Mouse (Mus musculus): ENCODE results near the gene Bicral. TPM values are rescaled to one million over a fixed set of nuclear protein-coding genes. Genes with fewer than 3 reads are reported as not detected.

Gene Bicral
- polyA plus RNA-seq (2016; fragmentation: Nextera tagmentation; extraction: Ambion mirVana): 4.6 and 5.5 TPM in 2 replicates

DNA sequence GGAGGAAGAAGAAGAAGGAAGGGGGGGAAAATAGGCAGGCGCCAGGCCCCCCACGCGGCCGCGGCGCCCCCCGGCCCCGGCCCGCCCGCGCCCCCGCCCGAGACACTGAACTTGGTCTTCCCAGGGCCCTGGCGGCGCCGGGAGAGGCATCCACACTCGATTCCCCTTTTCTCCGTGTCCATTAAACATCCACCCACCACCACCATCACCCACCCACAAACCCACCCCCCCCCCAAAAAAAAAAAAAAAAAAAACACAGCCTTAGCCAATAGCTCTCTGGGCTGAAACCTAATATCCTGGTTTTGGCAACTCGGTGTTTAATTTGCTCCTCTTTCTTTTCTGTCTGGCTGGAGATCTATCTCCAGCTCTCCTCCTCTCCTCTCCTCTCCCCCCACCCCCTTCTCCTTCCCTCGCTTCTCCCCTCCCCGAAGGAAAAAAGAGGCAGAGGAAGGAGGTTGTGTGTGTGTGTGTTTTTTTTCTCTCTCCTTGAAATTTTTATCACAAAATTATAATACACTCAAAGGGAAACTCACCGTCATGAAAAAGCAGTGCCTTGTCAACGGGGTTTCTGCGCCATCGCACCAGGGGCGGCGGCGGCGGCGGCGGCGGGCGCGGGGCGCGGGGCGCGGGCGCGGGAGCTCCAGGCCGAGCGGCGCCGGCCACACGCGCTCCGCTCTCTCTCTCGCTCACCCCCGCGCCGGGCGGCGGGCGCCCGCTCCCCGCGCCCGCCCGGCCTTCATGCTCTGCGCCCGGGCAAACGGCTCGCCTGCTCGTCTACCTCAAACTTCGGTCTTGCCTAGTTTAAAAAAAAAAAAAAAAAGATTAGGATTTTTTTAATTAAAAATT lies at the start of gene Bicral:
TSS of gene Bicral (minus strand) at position 580 of the 846 bp plus-strand sequence.
- Histone ChIP-seq H3K36me3 (no peaks in the 10 kb centered on the region), H3K4me1 (peaks cover 18% of the 10 kb centered on the region), H3K9me3 (no peaks in the 10 kb centered on the region), H3K4me3 (peak within 1 kb of the TSS; percentile 94), H3K27ac (peak within 1 kb of the TSS; percentile 100), H3K4me2 (replicated peaks) (peak within 1 kb of the TSS; percentile 63), H3K27me3 (no peaks in the 10 kb centered on the region), H3K9ac (peak within 1 kb of the TSS; percentile 100)
- ATAC-seq (ENCODE audit: insufficient number of reproducible peaks, insufficient read depth, low FRiP score, low TSS enrichment): peak; percentile 76
- WGBS: under 1% methylated on average over 63 of the region's 65 CpGs

DNA sequence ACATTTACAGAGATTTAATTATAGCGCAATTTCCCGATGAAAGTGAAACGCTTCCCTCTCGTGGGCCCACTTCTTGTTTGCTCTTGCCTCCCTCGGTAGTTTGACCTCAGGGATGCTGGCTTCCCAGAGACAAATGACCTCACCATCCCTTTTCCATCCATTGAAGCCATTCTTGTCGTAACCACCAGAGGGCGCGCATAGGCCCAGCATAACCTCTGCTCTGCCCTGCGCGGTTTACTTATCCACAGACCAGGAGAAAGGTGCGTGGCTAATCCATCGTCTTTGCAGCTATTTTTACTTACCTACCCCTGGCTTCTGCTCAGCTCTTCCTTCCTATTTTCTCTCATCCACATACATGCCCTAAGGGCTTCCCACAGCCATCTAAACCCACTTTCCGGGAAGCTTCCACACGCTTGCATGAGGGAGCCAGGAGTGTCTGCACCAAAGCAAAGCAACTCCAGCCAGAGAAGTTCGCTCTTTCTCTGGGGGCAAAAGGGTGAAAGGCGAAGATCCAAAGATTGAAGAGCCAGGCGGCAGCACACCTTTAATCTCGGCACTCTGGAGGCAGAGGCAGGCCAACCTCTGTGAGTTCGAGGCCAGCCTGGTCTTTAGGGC lies 45.7 kb upstream of the Bicral start:
- Histone ChIP-seq H3K27me3 (no peaks in the 10 kb centered on the region), H3K9ac (no peak overlapping the region), H3K9me3 (no peaks in the 10 kb centered on the region), H3K4me1 (no peaks in the 10 kb centered on the region), H3K27ac (no peak overlapping the region), H3K36me3 (no peaks in the 10 kb centered on the region), H3K4me2 (replicated peaks) (no peak overlapping the region), H3K4me3 (no peak overlapping the region)
- peak; percentile 69 for ATAC-seq (ENCODE audit: insufficient number of reproducible peaks, insufficient read depth, low FRiP score, low TSS enrichment)
- WGBS: 19% methylated on average over 19 of the region's 19 CpGs

DNA sequence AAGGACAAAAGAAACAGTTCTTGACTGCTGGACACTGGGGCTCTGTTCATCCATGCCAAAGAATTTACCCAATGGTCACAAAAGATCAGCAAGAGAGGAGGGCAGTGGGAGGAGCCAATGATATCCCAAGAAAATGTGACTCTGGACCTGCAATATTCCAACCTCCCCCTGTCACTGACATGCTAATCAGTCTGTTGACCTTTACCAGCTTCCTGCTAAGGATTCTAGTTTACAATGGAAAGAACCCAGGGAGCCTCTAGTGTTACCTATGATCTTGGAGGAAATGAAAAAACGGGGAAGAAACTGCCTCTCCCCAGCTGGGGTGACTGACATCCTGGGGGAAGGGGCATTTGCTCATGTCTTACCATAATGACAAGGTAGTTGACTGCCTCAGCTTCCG lies 42.7 kb upstream of the Bicral start:
- Histone ChIP-seq H3K4me2 (replicated peaks) (no peak overlapping the region), H3K9me3 (no peaks in the 10 kb centered on the region), H3K4me1 (no peaks in the 10 kb centered on the region), H3K27ac (no peak overlapping the region), H3K27me3 (no peaks in the 10 kb centered on the region), H3K4me3 (no peak overlapping the region), H3K9ac (no peak overlapping the region), H3K36me3 (no peaks in the 10 kb centered on the region)
- no peak for ATAC-seq (ENCODE audit: insufficient number of reproducible peaks, insufficient read depth, low FRiP score, low TSS enrichment)
- WGBS: 51% methylated on average over 2 of the region's 2 CpGs

DNA sequence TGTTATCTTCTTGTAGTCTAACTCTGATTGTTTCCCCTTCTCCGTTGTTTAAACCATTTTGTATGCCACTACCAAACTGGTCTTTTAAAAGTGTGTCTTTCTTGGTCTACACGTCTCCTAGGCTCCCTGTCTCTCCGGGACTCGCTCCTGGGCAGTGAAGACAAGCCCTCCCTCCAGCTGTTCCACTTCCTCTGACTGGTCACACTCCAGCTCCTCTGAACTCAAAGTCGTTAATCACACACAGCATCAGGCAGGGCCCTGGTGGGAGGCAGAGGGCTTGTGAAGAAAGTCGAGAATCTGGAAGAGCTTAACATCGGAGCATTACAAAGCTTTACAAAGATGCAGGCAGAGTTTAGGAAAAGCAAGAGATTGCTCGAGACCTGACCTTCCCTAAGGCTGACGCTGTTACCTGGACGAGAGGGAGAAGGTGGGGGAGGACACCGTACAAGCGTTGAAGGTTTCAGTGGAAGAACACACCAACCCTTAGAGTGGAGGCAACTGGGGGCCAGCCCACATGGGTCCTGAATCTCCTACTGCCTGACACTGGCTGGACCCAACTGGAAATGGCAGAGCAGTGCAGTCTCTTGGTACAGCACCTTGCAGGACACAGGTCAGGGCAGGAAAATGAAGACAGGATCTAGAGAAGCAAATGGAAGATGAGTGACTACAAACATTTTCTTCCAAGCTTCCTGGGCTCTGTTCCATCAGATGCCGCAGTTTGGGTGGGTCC lies 39.1 kb upstream of the Bicral start:
- peaks cover 8% of the 10 kb centered on the region; the same call in 1 of the 2 replicates for H3K36me3 ChIP-seq
- no peak overlapping the region for H3K4me3 ChIP-seq
- no peak overlapping the region for H3K9ac ChIP-seq
- WGBS: 47% methylated on average over 13 of the region's 13 CpGs
- H3K27ac ChIP-seq: no peak overlapping the region; the same call in 1 of the 2 replicates
- no peaks in the 10 kb centered on the region for H3K27me3 ChIP-seq
- H3K4me1 ChIP-seq: peaks cover 8% of the 10 kb centered on the region
- 0 out of 2 replicates have a peak, but pooled peaks have one; percentile 15 for ATAC-seq (ENCODE audit: insufficient number of reproducible peaks, insufficient read depth, low FRiP score, low TSS enrichment)
- no peaks in the 10 kb centered on the region for H3K9me3 ChIP-seq
- H3K4me2 ChIP-seq (replicated peaks): no peak overlapping the region

DNA sequence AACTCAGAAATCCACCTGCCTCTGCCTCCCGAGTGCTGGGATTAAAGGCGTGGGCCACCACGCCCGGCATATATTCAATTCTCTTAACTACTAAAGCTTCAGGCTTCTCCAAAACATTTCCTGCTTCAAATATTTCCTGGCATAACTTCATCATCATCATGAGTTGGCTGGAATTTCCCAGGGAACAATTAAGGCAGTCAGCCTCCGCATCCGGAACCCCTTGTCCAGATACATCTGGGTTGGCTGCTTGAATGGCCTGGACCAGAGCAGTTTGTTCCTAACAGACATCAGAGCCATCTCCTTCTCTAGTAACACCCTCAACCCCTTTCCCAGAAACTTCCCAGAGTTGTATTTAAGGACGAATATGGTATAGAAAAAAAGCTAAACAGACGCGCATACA lies 37.1 kb upstream of the Bicral start:
- no peaks in the 10 kb centered on the region for H3K9me3 ChIP-seq
- ATAC-seq (ENCODE audit: insufficient number of reproducible peaks, insufficient read depth, low FRiP score, low TSS enrichment): no peak

DNA sequence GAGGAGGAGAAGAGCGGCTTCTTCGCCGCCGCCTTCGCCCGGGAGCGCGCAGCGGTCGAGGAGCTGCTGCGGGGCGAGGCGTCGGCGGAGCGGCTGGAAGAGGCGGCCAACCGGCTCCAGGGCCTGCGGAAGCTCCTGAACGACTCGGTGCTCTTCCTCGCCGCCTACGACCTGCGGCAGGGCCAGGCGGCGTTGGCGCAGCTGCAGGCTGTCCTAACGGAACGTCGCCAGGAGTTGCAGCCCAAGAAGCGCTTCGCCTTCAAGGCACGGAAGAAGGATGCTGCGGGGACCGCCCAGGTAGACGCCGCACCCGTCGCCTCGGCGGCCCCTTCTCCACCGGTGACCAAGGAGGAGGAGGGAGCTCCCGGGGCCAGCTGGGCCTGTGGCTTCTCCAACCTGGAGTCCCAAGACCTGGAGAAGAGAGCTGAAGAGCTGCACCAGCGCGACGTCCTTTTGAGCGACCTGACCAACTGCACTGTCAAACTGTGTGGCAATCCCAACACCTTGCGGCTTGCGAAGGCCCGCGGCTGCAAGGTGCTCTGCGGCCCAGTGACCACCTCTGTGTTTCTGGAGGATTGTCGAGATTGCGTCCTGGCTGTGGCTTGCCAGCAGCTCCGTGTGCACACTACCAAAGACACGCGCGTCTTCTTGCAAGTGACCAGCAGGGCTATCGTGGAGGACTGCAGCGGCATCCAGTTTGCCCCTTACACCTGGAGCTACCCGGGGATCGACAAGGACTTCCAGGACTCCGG lies 32.7 kb upstream of the Bicral start:
- Histone ChIP-seq H3K36me3 (peaks cover 8% of the 10 kb centered on the region; the same call in 1 of the 2 replicates), H3K4me2 (replicated peaks) (peak overlapping the region; percentile 93), H3K9me3 (no peaks in the 10 kb centered on the region), H3K27ac (peak overlapping the region; percentile 86), H3K9ac (peak overlapping the region; percentile 81), H3K4me3 (peak overlapping the region; percentile 73), H3K4me1 (peaks cover 25% of the 10 kb centered on the region), H3K27me3 (no peaks in the 10 kb centered on the region)
- 2% methylated on average over 64 of the region's 64 CpGs for WGBS
- peak; percentile 7; the same call in 1 of the 2 replicates for ATAC-seq (ENCODE audit: insufficient number of reproducible peaks, insufficient read depth, low FRiP score, low TSS enrichment)

More for the DNA sequence above, 37.1 kb upstream of the Bicral start:
- Histone ChIP-seq H3K4me1 (peaks cover 19% of the 10 kb centered on the region), H3K9ac (no peak overlapping the region), H3K4me3 (no peak overlapping the region), H3K4me2 (replicated peaks) (no peak overlapping the region), H3K27me3 (no peaks in the 10 kb centered on the region), H3K36me3 (peaks cover 8% of the 10 kb centered on the region; the same call in 1 of the 2 replicates), H3K27ac (no peak overlapping the region)
- 96% methylated on average over 9 of the region's 9 CpGs for WGBS

DNA sequence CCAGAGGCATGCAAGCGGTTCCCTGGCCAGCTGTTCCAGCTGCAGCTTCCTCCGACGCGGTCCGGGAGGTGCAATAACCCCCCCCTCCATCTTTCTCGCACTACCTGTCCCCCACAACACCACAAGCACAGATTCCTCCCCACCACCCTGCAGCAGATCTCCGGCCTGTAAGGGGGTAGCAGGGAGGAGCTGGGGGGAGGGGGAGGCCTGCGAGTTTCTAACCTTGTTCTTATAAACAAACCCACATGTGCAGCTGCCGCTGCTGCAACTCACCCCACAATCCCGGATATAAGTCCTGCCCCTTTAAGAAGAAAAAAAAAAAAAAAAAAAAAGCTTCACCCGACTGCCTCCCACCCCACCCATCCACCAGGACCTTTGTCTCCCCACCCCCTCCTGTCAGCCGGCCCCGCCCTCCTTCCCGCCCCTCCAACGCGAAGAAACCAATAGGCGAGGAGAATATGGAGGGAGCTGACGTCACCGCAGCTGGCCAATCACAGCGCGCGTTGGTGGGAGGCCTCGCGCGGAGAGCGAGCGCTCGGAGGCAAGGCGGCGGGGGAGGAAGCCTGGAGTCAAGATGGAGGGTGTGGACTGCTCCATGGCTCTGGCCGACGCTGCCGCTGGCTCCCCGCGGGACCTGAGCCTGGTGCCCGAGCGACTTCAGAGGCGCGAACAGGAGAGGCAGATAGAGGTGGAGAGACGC lies 32.0 kb upstream of the Bicral start, which contains the start of gene Tbcc:
TSS of gene Tbcc (plus strand) at position 569 of the 700 bp plus-strand sequence.
- Histone ChIP-seq H3K27me3 (no peaks in the 10 kb centered on the region), H3K9ac (peak within 1 kb of the TSS; percentile 83), H3K4me3 (peak within 1 kb of the TSS; percentile 73), H3K36me3 (peaks cover 8% of the 10 kb centered on the region; the same call in 1 of the 2 replicates), H3K9me3 (no peaks in the 10 kb centered on the region), H3K4me2 (replicated peaks) (peak within 1 kb of the TSS; percentile 93), H3K27ac (peak within 1 kb of the TSS; percentile 99), H3K4me1 (peaks cover 27% of the 10 kb centered on the region)
- ATAC-seq (ENCODE audit: insufficient number of reproducible peaks, insufficient read depth, low FRiP score, low TSS enrichment): peak; percentile 90
- under 1% methylated on average over 40 of the region's 40 CpGs for WGBS

DNA sequence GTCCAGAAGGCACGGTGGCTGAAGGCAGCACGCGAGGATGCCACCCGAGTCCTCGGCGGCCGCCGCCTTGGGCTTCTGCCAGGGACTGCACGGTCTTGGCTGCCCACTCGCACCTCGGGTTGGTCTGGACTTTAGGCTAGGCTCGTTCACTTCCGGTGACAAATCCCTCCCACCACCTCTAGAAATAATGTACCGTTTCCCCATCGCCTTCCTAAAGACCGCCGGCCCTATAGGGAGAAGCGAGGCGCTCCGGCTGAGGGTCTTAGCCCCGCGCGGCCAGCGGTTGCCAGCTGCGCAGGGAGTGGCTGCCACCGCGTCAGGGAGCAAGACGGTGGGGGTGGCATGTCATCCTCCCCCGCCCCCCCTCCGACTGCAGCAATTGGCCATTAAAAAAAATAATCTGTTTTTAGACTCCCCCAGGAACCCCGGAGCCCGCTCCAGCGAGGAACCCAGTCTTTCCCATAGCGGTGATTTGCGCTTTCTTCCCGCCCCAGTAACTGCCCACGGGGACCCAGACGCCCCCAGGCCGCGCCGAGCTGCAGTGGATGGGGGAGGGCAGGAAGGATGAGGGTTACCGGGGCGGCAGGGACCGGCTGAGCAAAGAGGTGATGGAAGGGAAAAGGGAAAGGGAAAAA lies 31.3 kb upstream of the Bicral start:
- Histone ChIP-seq H3K27me3 (no peaks in the 10 kb centered on the region), H3K9me3 (no peaks in the 10 kb centered on the region), H3K9ac (peak overlapping the region; percentile 83), H3K4me2 (replicated peaks) (peak overlapping the region; percentile 81), H3K4me1 (peaks cover 27% of the 10 kb centered on the region), H3K27ac (peak overlapping the region; percentile 99), H3K4me3 (peak overlapping the region; percentile 73), H3K36me3 (peaks cover 8% of the 10 kb centered on the region; the same call in 1 of the 2 replicates)
- under 1% methylated on average over 43 of the region's 44 CpGs for WGBS
- peak; percentile 71 for ATAC-seq (ENCODE audit: insufficient number of reproducible peaks, insufficient read depth, low FRiP score, low TSS enrichment)

DNA sequence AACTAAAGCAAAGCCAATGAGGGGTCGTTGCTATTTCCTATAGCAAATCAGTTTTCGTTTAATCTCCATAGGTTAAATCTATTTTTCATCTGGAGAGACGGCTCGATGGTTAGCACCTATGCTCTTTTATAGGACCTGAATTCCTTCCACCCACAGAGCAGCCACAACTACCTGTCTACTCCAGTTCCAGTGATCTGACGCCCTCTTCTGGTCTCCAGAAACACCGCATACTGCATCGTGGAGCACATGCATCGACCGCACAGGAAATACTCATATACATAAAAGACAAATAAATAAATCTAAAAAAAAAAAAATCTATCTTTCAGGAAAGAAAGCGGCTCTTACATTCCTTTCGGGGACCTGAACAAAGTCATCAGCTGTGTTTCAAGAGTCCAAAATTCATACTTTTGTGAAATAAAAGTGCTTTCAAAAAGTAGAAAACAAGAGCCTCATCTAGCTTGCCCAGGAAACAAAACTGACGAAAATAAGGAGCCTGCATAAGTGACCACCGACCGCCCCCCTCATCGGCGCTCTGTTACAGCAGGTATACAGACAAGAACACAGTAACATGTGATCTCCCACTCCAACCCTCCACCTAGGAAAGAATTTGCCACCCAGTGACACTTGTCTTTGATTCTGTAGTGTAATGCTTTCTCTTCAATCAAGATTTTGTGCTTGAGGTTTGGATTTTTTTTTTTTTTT lies 30.4 kb upstream of the Bicral start:
- Histone ChIP-seq H3K4me2 (replicated peaks) (peak overlapping the region; percentile 81), H3K9ac (peak overlapping the region; percentile 83)

More for the DNA sequence above, 30.4 kb upstream of the Bicral start:
- H3K4me3 ChIP-seq: peak overlapping the region; percentile 73
- H3K27ac ChIP-seq: peak overlapping the region; percentile 99
- ATAC-seq (ENCODE audit: insufficient number of reproducible peaks, insufficient read depth, low FRiP score, low TSS enrichment): no peak
- WGBS: 31% methylated on average over 16 of the region's 16 CpGs
- H3K4me1 ChIP-seq: peaks cover 27% of the 10 kb centered on the region
- no peaks in the 10 kb centered on the region for H3K9me3 ChIP-seq
- peaks cover 5% of the 10 kb centered on the region; the same call in 1 of the 2 replicates for H3K36me3 ChIP-seq
- no peaks in the 10 kb centered on the region for H3K27me3 ChIP-seq
